ENCODE assay signal across 8 mouse cellular contexts in genomic region chr16:50432062-50432878, GRCm38 (mm10). TPM values are rescaled to one million over a fixed set of nuclear protein-coding genes. Genes with fewer than 3 reads are reported as not detected.
DNase-seq lines count a peak whose midpoint lies in the region; ATAC-seq lines count a peak whose summit lies in the region.

Bbx (minus strand) TSS chr16:50432390.

- peak within 1 kb of the TSS; percentile 96 for H3K4me2 ChIP-seq in heart, embryonic 14.5 days (ENCODE audit: low read length)
- H3K4me2 ChIP-seq in liver, embryonic 13.5 days = peak within 1 kb of the TSS; percentile 100
- H3K4me2 ChIP-seq in stomach, embryonic 16.5 days (ENCODE audit: low read depth, low read length) = peak within 1 kb of the TSS; percentile 92

- peak; percentile 90 for ATAC-seq in CD4-positive, CD25-positive, alpha-beta regulatory T cell, adult 4 months
- ATAC-seq in heart, embryonic 14.5 days (ENCODE audit: insufficient number of reproducible peaks, insufficient read depth, low FRiP score, low read depth) = peak; percentile 96
- peak; percentile 97 for ATAC-seq in liver, embryonic 13.5 days (ENCODE audit: low read depth)
- ATAC-seq in stomach, embryonic 16.5 days (ENCODE audit: insufficient read depth, low FRiP score) = peak; percentile 97

- under 1% methylated on average over 54 of the region's 55 CpGs for WGBS in heart, embryonic 14.5 days
- WGBS in liver, embryonic 13.5 days (ENCODE audit: insufficient replicate concordance) = under 1% methylated on average over 46 of the region's 55 CpGs
- under 1% methylated on average over 55 of the region's 55 CpGs for WGBS in stomach, embryonic 16.5 days

- no peaks in the 10 kb centered on the region for H3K9me3 ChIP-seq in heart, embryonic 14.5 days (ENCODE audit: control insufficient read depth, low read length)
- no peaks in the 10 kb centered on the region for H3K9me3 ChIP-seq in liver, embryonic 13.5 days (replicated peaks)
- no peaks in the 10 kb centered on the region for H3K9me3 ChIP-seq in stomach, embryonic 16.5 days (replicated peaks; ENCODE audit: control insufficient read depth, low read length)

- peak within 1 kb of the TSS; percentile 96 to 97 for H3K27ac ChIP-seq in heart, embryonic 14.5 days (replicated peaks in 1 of 2; ENCODE audit: control insufficient read depth in 1 of 2, insufficient read depth in 1 of 2, low read depth in 2 of 2, low read length in 2 of 2)
- H3K27ac ChIP-seq in liver, embryonic 13.5 days = peak within 1 kb of the TSS; percentile 91
- peak within 1 kb of the TSS; percentile 99 for H3K27ac ChIP-seq in stomach, embryonic 16.5 days (ENCODE audit: low read length)

- peak; percentile 78 for DNase-seq in c-Kit-negative CD71-positive TER-119-positive erythroid progenitor cells, embryonic 14.5 days (ENCODE audit: low read depth, low spot score)
- peak; percentile 94 for DNase-seq in fibroblast of lung, adult 2 months (ENCODE audit: low read depth)
- DNase-seq in kidney, postnatal 14 days = peak; percentile 99
- peak; percentile 87 for DNase-seq in liver, embryonic 13.5 days
- DNase-seq in neural tube, embryonic 10.5 days (ENCODE audit: extremely low spot score, low spot score) = peak; percentile 96

- no peaks in the 10 kb centered on the region for H3K27me3 ChIP-seq in heart, embryonic 14.5 days (ENCODE audit: control insufficient read depth, insufficient read depth, low read length)
- H3K27me3 ChIP-seq in liver, embryonic 13.5 days = no peaks in the 10 kb centered on the region
- no peaks in the 10 kb centered on the region for H3K27me3 ChIP-seq in stomach, embryonic 16.5 days (ENCODE audit: control insufficient read depth, insufficient read depth, low read length)

- peak within 1 kb of the TSS; percentile 91 to 97 for H3K4me3 ChIP-seq in heart, embryonic 14.5 days (ENCODE audit: control insufficient read depth in 1 of 2, insufficient read depth in 1 of 2, low read depth in 1 of 2, low read length in 2 of 2)
- peak within 1 kb of the TSS; percentile 86 for H3K4me3 ChIP-seq in liver, embryonic 13.5 days (replicated peaks)
- H3K4me3 ChIP-seq in stomach, embryonic 16.5 days (replicated peaks; ENCODE audit: low read length) = peak within 1 kb of the TSS; percentile 94

- peaks cover 0 to 7% of the 10 kb centered on the region in 2 experiments; a peak in 1 of 4 replicates for H3K4me1 ChIP-seq in heart, embryonic 14.5 days (ENCODE audit: control insufficient read depth in 2 of 2, insufficient read depth in 2 of 2, low read length in 2 of 2)
- peaks cover 21% of the 10 kb centered on the region for H3K4me1 ChIP-seq in liver, embryonic 13.5 days (replicated peaks)
- peaks cover 9% of the 10 kb centered on the region; the same call in 1 of the 2 replicates for H3K4me1 ChIP-seq in stomach, embryonic 16.5 days (ENCODE audit: control insufficient read depth, insufficient read depth, low read length)

- H3K36me3 ChIP-seq in heart, embryonic 14.5 days (ENCODE audit: control insufficient read depth, insufficient read depth, low read length) = peaks cover 7% of the 10 kb centered on the region
- H3K36me3 ChIP-seq in liver, embryonic 13.5 days = no peaks in the 10 kb centered on the region
- H3K36me3 ChIP-seq in stomach, embryonic 16.5 days (ENCODE audit: control insufficient read depth, insufficient read depth, low read length) = no peaks in the 10 kb centered on the region

- peak within 1 kb of the TSS; percentile 94 for H3K9ac ChIP-seq in heart, embryonic 14.5 days (ENCODE audit: low read length)
- H3K9ac ChIP-seq in liver, embryonic 13.5 days = peak within 1 kb of the TSS; percentile 91
- H3K9ac ChIP-seq in stomach, embryonic 16.5 days (ENCODE audit: low read length) = peak within 1 kb of the TSS; percentile 96

RNA-seq across cellular contexts. Expression of gene Bbx, which starts in this region (rescaled TPM):
- polyA plus RNA-seq in CD4-positive, CD25-positive, alpha-beta regulatory T cell, adult 4 months (2017; shearing (Covaris generic)) = 10 to 100 TPM; 54.7 to 65.5 TPM
- 28.8 and 33.1 TPM in 2 replicates for polyA plus RNA-seq in heart, embryonic 14.5 days (2014; fragmentation: Nextera tagmentation; extraction: Ambion mirVana)
- polyA plus RNA-seq in liver, embryonic 13.5 days (2015; fragmentation: Nextera tagmentation; extraction: Ambion mirVana) = 8.9 and 9.1 TPM in 2 replicates
- polyA plus RNA-seq in stomach, embryonic 16.5 days (2015; fragmentation: Nextera tagmentation; extraction: Ambion mirVana) = 32.7 and 39.3 TPM in 2 replicates

Comparison
In these comparisons a context has a peak if more than half of its experiments do, and no peak if none do; other contexts are left out.
1. Peak in every context shown above with its lines: DNase-seq, ATAC-seq, H3K4me3 ChIP-seq and H3K27ac ChIP-seq.